Mouse (Mus musculus) heart, embryonic 12.5 days (tissue): ENCODE measurements at regions not wholly inside any gene's neighbourhood (a gene's known extent, or its start where the extent isn't known, plus 50 kb on each side); places are given as distances from the start of the nearest gene placed in this dataset.
A peak's percentile ranks its signal among the peaks of the same experiment; 100 is the strongest.
"Not testable (repeated sequence)": the region's sequence is repeated elsewhere in the genome, so short reads cannot be mapped to it uniquely, and the experiment has no call there.

Source experiments
- ATAC-seq: fragments of 200-750 bp; cut with Nextera tagmentation; 2 replicates; pipeline ENCODE4 v1.8.0; 2017; ENCODE audit warnings: moderate TSS enrichment, moderate library complexity; ENCODE audit not compliant: insufficient number of reproducible peaks, low FRiP score
- H3K27ac ChIP-seq: fragments of 300-500 bp; sonication (generic); 2 replicates; pipeline ENCODE4 v1.5.1; 2016; ENCODE audit warnings: mild to moderate bottlenecking, moderate library complexity; ENCODE audit not compliant: poor library complexity, severe bottlenecking
- H3K27me3 ChIP-seq: fragments of 300-500 bp; sonication (generic); replicated peaks from 2 replicates; pipeline ENCODE4 v1.6.1; 2016; ENCODE audit warnings: mild to moderate bottlenecking, moderate library complexity
- H3K36me3 ChIP-seq: fragments of 300-500 bp; sonication (generic); 2 replicates; pipeline ENCODE4 v1.6.1; 2016; ENCODE audit warnings: mild to moderate bottlenecking, moderate library complexity
- H3K4me1 ChIP-seq: fragments of 300-500 bp; sonication (generic); replicated peaks from 2 replicates; pipeline ENCODE4 v1.6.1; 2016; ENCODE audit warnings: mild to moderate bottlenecking
- H3K4me2 ChIP-seq: fragments of 300-500 bp; sonication (generic); 2 replicates; pipeline ENCODE4 v1.6.1; 2016; ENCODE audit warnings: mild to moderate bottlenecking, moderate library complexity
- H3K4me3 ChIP-seq: fragments of 300-500 bp; sonication (generic); 2 replicates; pipeline ENCODE4 v1.5.1; 2016; ENCODE audit warnings: mild to moderate bottlenecking
- H3K9ac ChIP-seq: fragments of 300-500 bp; sonication (generic); 2 replicates; pipeline ENCODE4 v1.6.1; 2016; ENCODE audit warnings: mild to moderate bottlenecking, moderate library complexity
- H3K9me3 ChIP-seq: fragments of 300-500 bp; sonication (generic); replicated peaks from 2 replicates; pipeline ENCODE4 v1.6.1; 2016; ENCODE audit warnings: mild to moderate bottlenecking, moderate library complexity
- WGBS: fragments of 180-500 bp; shearing (Covaris S2); methylation state at CpG from one replicate; pipeline ENCODE4 v1.1.7; 2016; 5-methylcytosine and 5-hydroxymethylcytosine counted together

- WGBS, result 68% methylated on average over 5 of the region's 5 CpGs
- Histone ChIP-seq H3K9ac (no peak overlapping the region), H3K27ac (no peak overlapping the region), H3K4me1 (no peaks in the 10 kb centered on the region), H3K4me3 (no peak overlapping the region), H3K4me2 (no peak overlapping the region), H3K36me3 (no peaks in the 10 kb centered on the region), H3K9me3 (no peaks in the 10 kb centered on the region), H3K27me3 (0 out of 2 replicates have a peak, but pooled peaks cover 13% of the 10 kb centered on the region)
- ATAC-seq, result no peak
Observed at GRCm38 (mm10) chr17:42956588-42956987, 59.8 kb upstream of the Tnfrsf21 start.

DNA sequence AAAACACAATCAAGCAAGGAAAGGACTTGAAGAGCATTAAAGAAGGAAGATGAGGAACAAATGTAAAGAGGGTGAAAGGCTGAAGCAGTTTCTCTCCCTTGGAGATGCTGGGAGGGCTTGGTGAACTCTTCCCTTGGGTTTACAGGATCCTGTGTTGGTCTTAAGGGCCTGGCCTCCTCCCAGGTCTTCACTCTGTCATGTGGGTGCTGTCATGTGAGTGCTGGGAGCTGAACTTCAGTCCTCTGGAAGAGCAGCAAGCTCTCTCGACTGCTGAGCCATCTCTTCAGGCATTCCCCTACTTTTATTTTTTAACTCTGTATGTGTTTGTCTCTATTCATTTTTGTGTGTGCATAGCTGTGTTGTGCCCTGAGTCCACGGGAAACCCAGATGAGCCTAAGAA is 61.6 kb upstream of the Tnfrsf21 start:
- 62% methylated on average over 2 of the region's 2 CpGs for WGBS
- no peak for ATAC-seq
- no peaks in the 10 kb centered on the region for H3K4me1 ChIP-seq
- no peak overlapping the region for H3K4me2 ChIP-seq
- H3K9me3 ChIP-seq, result no peaks in the 10 kb centered on the region
- H3K36me3 ChIP-seq, result no peaks in the 10 kb centered on the region
- H3K4me3 ChIP-seq, result no peak overlapping the region
- H3K9ac ChIP-seq, result no peak overlapping the region
- H3K27me3 ChIP-seq, result 0 out of 2 replicates have a peak, but pooled peaks cover 13% of the 10 kb centered on the region
- H3K27ac ChIP-seq, result no peak overlapping the region

DNA sequence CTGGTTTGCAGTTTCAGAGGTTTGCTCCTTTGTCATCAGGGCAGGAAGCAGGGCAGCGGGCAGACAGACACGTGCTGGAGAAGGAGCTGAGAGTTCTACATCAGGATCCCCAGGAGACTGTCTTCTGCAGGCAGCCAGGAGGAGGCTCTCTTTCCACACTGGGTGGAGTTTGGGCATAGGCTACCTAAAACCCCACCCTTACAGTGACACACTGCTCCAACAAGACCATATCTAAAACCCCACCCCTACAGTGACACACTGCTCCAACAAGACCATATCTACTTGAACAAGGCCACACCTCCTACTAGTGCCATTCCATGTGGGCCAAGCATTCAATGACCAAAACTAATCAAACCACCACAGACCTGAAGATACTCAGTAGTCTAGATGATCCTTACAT is 68.0 kb upstream of the Cd2ap start:
- 75% methylated on average over 2 of the region's 2 CpGs for WGBS
- H3K27me3 ChIP-seq, result 0 out of 2 replicates have a peak, but pooled peaks cover 4% of the 10 kb centered on the region

GRCm38 (mm10) chr17:42943272-42943696 is 66.8 kb upstream of the Cd2ap start:
- H3K36me3 ChIP-seq, result no peaks in the 10 kb centered on the region
- H3K4me2 ChIP-seq, result peak overlapping the region; percentile 51
- no peak overlapping the region for H3K27ac ChIP-seq
- H3K9me3 ChIP-seq, result no peaks in the 10 kb centered on the region; the same call in 1 of the 2 replicates
- WGBS, result 9% methylated on average over 9 of the region's 9 CpGs
- H3K9ac ChIP-seq, result no peak overlapping the region
- H3K4me1 ChIP-seq, result no peaks in the 10 kb centered on the region
- ATAC-seq, result peak; percentile 71; the same call in 1 of the 2 replicates
- H3K27me3 ChIP-seq, result no peaks in the 10 kb centered on the region
- H3K4me3 ChIP-seq, result no peak overlapping the region

More for the DNA sequence above, 68.0 kb upstream of the Cd2ap start:
- Histone ChIP-seq H3K9ac (no peak overlapping the region), H3K4me2 (no peak overlapping the region), H3K9me3 (no peaks in the 10 kb centered on the region; the same call in 1 of the 2 replicates), H3K4me3 (no peak overlapping the region), H3K36me3 (no peaks in the 10 kb centered on the region), H3K4me1 (no peaks in the 10 kb centered on the region), H3K27ac (no peak overlapping the region)
- ATAC-seq, result no peak

DNA sequence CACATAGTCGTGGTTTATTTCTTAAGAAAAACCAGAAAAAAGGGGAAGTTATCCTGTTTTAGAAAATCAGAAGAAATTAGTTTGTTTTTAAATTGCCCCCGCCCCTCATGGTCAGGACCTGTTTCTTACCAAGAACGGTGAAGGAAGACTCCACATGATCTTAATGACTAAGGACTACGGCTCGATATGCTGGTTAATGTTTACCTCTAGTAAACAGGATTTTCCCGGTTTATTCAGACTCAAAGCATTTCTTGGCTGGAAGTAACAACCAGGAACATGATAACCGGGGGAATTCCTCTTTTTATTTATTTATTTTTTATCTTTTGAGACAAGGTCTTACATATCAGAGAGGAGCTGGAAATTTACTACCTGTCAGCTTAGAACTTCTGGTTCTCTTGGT is 63.0 kb upstream of the Cd2ap start:
- H3K9ac ChIP-seq, result no peak overlapping the region
- ATAC-seq, result no peak
- no peak overlapping the region for H3K4me3 ChIP-seq
- H3K36me3 ChIP-seq, result no peaks in the 10 kb centered on the region
- H3K27ac ChIP-seq, result no peak overlapping the region
- no peaks in the 10 kb centered on the region for H3K27me3 ChIP-seq
- H3K9me3 ChIP-seq, result 0 out of 2 replicates have a peak, but pooled peaks cover 2% of the 10 kb centered on the region
- WGBS, result 70% methylated on average over 7 of the region's 7 CpGs
- H3K4me1 ChIP-seq, result no peaks in the 10 kb centered on the region
- H3K4me2 ChIP-seq, result no peak overlapping the region

GRCm38 (mm10) chr17:42938579-42938978 is 62.1 kb upstream of the Cd2ap start:
- no peak overlapping the region for H3K9ac ChIP-seq
- 0 out of 2 replicates have a peak, but pooled peaks cover 2% of the 10 kb centered on the region for H3K9me3 ChIP-seq
- H3K4me3 ChIP-seq, result no peak overlapping the region
- no peaks in the 10 kb centered on the region for H3K36me3 ChIP-seq
- ATAC-seq, result no peak
- no peaks in the 10 kb centered on the region for H3K27me3 ChIP-seq
- H3K4me1 ChIP-seq, result no peaks in the 10 kb centered on the region
- H3K27ac ChIP-seq, result no peak overlapping the region
- no peak overlapping the region for H3K4me2 ChIP-seq
- WGBS, result 58% methylated on average over 1 of the region's 1 CpGs

DNA sequence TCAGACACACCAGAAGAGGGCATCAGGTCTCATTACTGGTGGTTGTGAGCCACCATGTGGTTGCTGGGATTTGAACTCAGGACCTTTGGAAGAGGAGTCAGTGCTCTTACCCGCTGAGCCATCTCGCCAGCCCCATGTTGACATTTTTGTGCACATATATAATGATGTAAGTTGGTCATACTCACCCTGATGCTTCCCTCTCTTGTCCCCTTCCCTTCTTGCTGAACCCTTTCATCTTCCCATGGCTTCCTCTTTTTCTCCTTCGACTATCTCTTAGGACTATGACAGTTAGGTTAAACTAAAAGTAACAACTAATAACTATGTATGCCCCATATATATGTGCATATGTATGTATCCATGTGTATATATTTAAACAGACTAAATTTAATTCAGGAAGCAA is 61.0 kb upstream of the Cd2ap start:
- not testable (repeated sequence) for H3K27me3 ChIP-seq, H3K4me1 ChIP-seq, H3K36me3 ChIP-seq, H3K9ac ChIP-seq, H3K4me2 ChIP-seq, H3K27ac ChIP-seq, H3K9me3 ChIP-seq, H3K4me3 ChIP-seq, ATAC-seq
- WGBS, result 82% methylated on average over 3 of the region's 3 CpGs

GRCm38 (mm10) chr17:42934068-42934467 is 57.6 kb upstream of the Cd2ap start:
- 0 out of 2 replicates have a peak, but pooled peaks cover 2% of the 10 kb centered on the region for H3K4me1 ChIP-seq
- H3K27ac ChIP-seq, result no peak overlapping the region
- 68% methylated on average over 3 of the region's 3 CpGs for WGBS
- H3K4me2 ChIP-seq, result no peak overlapping the region
- H3K36me3 ChIP-seq, result no peaks in the 10 kb centered on the region
- 0 out of 2 replicates have a peak, but pooled peaks cover 2% of the 10 kb centered on the region for H3K9me3 ChIP-seq
- no peaks in the 10 kb centered on the region for H3K27me3 ChIP-seq
- H3K4me3 ChIP-seq, result no peak overlapping the region
- H3K9ac ChIP-seq, result no peak overlapping the region
- no peak for ATAC-seq

DNA sequence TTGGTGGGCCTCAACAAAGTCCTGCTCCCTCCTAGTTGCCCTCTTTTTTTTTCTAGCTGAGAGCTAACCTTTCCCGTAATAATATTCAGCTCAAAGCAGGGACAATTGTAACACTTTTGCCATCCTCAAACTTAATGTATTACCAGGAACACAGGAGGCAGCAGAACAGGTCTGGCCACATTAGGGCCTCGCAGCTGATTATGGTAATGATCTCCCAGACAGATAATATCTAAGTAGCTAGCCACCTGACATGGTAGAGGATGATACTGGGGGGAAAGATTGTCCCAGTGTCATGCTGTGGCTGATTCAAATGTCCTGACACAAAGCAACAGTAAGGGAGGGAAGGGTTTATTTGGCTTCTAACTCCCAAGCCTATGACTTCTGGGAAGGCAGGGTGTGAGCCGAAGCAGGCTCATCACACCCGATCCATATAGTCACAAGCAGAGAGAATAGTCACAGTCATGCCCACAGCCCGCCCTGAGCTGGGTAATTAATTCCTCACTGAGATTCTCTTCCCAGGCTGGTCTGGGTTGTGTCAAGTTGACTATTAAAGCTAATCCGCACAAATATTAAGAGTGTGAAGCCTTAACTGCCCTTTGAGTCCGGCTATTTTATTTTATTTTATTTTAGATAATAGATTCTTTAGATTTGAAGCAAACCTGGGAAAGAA is 57.0 kb upstream of the Cd2ap start:
- Histone ChIP-seq H3K4me3 (no peak overlapping the region), H3K27ac (no peak overlapping the region), H3K4me2 (no peak overlapping the region), H3K27me3 (no peaks in the 10 kb centered on the region), H3K4me1 (0 out of 2 replicates have a peak, but pooled peaks cover 6% of the 10 kb centered on the region), H3K36me3 (no peaks in the 10 kb centered on the region), H3K9me3 (0 out of 2 replicates have a peak, but pooled peaks cover 2% of the 10 kb centered on the region), H3K9ac (no peak overlapping the region)
- ATAC-seq, result no peak
- 71% methylated on average over 7 of the region's 7 CpGs for WGBS

- H3K4me2 ChIP-seq, result no peak overlapping the region
- peak overlapping the region; percentile 45; the same call in 1 of the 2 replicates for H3K27ac ChIP-seq
- H3K27me3 ChIP-seq, result no peaks in the 10 kb centered on the region
- no peaks in the 10 kb centered on the region for H3K36me3 ChIP-seq
- WGBS, result 50% methylated on average over 4 of the region's 4 CpGs
- no peak overlapping the region for H3K4me3 ChIP-seq
- H3K9me3 ChIP-seq, result no peaks in the 10 kb centered on the region
- H3K9ac ChIP-seq, result no peak overlapping the region
- H3K4me1 ChIP-seq, result peaks cover 16% of the 10 kb centered on the region
- ATAC-seq, result 0 out of 2 replicates have a peak, but pooled peaks have one; percentile 59
Observed at GRCm38 (mm10) chr17:42927320-42927719, 50.9 kb upstream of the Cd2ap start.
